Mouse (Mus musculus): ENCODE results near the gene Plcl2.
"Not testable (repeated sequence)": the region's sequence is repeated elsewhere in the genome, so short reads cannot be mapped to it uniquely, and the experiment has no call there.

The Plcl2 gene

DNA sequence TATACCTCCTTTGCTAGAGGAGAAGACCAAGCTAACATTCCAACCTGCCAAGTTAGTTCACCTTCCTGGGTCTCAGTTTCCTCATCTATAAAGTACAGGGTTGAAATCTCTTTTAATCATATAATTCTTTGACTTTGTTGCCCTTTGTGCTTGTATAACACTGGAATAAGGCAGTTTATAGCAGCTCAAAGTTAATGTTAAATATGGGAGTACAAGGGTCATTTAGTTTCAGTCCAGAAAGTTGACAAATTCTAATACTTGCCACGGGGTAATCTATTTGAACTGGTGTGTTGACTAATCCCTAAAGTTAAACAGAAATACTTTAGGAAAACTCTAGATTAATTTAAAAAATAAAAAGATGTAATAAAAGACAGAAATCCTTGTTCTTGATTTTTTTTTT is 35.7 kb downstream of the Plcl2 start:
- DNase-seq, result no peak

DNA sequence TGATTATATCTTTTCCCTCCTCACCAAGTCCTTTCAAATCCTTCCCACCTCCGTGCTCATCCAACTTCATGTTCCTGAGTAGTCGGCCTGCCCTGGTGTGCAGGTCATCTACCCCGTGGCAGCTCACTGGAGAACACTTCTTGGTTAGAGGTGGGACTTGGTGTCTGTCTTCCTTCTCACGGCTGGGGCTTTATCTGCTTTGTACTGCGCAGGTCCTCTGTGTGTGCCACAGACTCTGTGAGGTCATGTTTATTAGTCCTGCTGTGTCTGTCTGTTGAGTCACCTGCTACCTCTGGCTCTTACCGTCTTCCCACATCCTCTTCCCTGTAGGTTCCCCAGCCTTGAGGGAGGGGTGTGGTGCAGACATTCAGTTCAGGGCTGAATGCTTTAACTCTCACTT is 36.1 kb downstream of the Plcl2 start:
- no peak for DNase-seq

DNA sequence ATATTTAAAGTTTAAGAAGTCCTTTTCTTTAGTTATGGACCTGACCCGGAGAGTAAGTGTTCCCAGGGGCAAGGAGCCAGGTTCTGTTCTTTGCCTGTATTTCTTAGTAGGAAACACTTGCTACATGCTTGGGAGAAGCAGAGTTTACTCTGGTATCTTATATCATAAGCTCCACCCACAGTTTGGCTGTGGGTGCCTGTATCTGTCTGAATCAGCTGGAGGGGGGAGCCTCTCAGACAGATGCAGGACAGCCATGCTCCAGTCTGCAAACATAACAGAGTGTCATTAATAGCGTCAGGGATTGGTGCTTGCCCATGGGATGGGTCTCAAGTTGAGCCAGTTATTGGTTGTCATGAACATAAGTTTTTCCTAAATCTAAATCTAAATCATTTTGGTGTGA is 42.9 kb downstream of the Plcl2 start:
- no peak for DNase-seq

GRCm38 (mm10) chr17:50557566-50558238 is 48.5 kb downstream of the Plcl2 start:
- DNase-seq, result peak; percentile 11

- DNase-seq, result no peak
These were observed 49.0 kb downstream of the Plcl2 start for GRCm38 (mm10) chr17:50558239-50558625.

GRCm38 (mm10) chr17:50565376-50566123 is 56.3 kb downstream of the Plcl2 start:
- no peak for DNase-seq

- DNase-seq, result no peak
These were observed 59.6 kb downstream of the Plcl2 start for GRCm38 (mm10) chr17:50568846-50569245.

- DNase-seq, result not testable (repeated sequence)
These were observed 61.0 kb downstream of the Plcl2 start for GRCm38 (mm10) chr17:50570228-50570627.

GRCm38 (mm10) chr17:50570681-50571398 is 61.6 kb downstream of the Plcl2 start:
- DNase-seq, result no peak

DNA sequence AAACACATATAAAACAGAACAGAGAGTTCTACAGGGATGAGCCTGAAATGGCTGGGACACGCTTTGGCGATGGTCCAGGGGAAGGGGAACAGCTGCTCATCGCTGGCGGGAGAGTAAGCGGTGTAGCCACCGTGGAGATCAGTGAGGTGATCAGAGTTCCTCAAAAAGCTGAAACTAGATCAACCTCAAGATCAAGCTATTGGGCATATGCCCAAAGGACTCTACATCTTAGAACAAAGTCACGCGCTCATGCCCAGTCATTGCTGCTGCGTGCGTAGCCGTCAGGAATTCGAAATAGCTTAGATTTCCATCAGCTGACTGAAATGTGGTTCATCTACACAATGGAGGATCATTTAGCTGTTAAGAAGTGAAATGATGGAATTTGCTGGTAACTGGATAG is 65.0 kb downstream of the Plcl2 start:
- DNase-seq, result no peak

GRCm38 (mm10) chr17:50580416-50580815 is 71.2 kb downstream of the Plcl2 start:
- DNase-seq, result no peak

DNA sequence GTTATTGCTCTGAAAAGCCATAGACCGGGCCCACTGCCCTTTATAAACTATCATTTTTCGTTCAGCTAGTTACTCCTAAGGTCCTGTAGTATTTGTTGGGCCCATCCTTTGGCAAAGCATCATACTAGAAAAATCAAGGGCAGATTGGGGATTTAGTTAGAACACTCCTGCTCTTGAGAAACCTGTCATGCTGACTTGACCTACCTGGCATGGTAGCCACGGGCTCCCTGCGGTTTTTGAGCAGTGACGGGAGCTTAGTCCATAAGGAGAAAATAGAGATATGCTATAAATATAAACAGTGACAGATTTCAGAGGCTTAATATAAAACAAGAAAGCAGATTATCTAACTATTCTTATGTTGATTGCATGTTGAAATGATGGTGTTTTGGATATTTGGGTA is 77.6 kb downstream of the Plcl2 start:
- no peak for DNase-seq

DNA sequence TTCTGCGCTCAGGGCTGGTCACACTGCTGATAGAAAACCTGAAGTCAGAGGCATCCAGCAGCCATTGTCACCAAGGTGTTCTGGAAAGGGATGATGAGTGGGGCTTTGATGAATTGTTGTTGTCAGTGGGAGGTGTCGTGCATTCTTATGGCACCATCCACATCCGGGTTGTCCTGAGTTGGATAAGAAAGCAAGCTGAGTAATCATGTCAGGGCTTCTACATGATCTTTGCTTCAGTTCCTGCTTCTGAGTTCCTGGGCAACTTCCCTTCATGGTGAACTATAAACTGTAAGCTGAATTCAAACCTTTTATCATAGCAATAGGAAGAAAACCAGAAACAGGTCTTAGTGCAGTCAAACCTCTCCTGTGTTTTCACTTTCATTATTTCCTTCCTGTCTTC is 78.7 kb downstream of the Plcl2 start:
- DNase-seq, result no peak

DNA sequence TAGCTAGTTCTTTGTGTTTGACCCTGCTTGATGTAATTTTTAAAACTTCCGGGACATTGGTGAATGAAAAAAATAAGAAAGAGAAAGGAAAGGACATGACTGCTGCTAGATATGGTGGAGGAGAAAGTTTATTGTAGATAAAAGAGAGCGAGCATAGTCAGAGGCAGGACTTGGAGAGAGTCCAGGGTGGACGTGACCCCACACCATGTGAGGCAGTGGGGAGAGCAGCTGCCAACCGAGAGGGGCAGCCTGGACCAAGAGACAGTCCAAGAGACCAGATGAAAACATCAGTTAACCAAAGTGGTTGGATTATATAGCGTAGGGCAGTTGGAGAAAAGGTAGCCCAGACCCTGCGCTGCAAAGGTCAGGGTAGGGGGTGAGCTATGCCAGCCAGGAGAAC is 91.0 kb downstream of the Plcl2 start:
- no peak for DNase-seq

DNA sequence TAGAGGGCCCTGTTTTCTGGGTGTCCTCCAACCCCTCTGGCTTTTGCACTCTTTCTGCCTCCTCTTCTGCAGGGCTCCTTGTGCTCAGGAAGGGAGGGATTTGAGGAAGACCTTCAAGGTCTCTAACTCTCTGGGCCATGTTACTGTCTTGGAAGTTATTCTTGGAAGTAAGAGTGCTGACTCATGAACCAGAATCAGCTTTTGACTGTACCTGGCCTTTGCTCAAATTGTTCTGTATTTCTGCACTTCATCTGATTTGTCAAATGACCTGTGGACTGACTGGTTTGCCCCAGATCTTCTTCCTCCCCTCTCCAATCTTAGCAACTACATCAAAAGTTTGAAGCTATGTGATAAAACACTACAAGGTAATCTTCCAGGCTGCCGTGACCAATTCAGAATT is 91.5 kb downstream of the Plcl2 start:
- DNase-seq, result no peak

GRCm38 (mm10) chr17:50606890-50607289 is 97.7 kb downstream of the Plcl2 start:
- no peak for DNase-seq

- no peak for DNase-seq
These were observed 100.7 kb downstream of the Plcl2 start for GRCm38 (mm10) chr17:50609908-50610307.

GRCm38 (mm10) chr17:50620794-50621537 is 111.8 kb downstream of the Plcl2 start:
- DNase-seq, result no peak

DNA sequence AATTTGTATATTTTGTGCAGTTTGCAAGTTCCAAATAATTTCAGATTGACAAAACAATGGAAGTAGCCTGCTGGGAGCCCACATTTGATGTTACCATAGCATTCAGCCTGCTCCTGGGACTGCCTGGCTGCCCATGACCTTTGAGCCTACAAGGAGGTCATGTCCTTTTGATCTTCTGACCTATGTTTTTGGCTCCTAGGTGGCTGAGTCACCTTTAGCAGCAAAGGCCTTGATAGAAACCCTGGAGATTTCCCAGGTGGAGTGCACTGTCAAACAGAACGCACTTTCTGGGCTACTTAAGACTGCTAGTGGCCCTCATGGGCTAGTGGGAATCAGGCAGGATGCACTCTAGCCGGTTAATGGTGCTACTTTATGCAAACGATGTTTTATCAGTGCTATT is 112.8 kb downstream of the Plcl2 start:
- no peak for DNase-seq

DNA sequence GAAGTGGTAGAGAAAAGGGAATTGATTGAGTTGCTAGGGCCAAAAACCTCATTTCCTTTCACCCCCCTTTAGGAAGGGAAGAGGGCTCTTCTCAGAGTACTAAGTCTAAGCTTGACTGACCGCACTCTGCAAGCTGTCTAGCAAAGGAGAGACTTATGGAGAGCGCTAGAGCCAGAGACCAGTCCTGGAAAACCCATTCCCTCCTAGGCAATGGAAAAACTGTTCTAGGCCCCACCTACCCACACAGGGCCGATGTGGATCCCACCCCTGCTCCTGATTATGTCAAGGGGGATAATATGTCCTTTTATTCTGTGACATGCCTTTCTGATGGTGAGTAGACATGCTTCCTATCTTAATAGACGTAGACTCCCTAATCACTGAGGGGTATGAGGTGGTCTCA is 116.4 kb downstream of the Plcl2 start:
- DNase-seq, result no peak

DNA sequence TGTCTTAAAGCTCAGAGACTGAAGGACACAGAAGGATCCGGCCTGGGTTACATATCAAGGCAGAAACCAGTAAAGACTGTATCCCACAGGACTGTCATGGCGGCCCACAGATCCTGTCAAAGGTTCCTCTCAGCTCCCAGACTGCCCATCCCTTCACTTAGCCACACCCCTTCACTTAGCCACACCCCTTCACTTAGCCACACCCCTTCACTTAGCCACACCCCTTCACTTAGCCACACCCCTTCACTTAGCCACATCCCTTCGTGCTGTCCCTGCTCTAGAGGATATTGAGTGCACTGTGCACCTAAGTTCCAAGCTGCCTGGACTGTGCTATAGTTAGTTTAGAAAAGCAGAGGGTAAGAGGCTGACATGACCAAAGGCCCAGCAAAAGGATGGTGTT is 118.5 kb downstream of the Plcl2 start:
- no peak for DNase-seq

GRCm38 (mm10) chr17:50628716-50629115 is 119.5 kb downstream of the Plcl2 start:
- no peak for DNase-seq

DNA sequence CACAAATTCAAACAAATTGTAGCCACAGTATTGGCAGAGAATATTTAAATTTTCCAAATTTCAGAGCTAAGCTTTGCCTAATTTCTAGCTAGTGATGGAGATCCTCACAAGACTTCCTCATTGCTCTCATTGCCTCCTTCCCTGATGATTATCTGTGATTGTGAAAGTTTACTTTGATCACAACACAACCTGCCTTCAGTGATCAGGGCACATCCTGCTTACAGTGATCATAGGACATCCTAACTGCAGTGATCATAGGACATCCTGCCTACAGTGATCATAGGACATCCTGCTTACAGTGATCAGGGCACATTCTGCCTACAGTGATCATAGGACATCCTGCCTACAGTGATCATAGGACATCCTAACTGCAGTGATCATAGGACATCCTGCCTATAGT is 121.8 kb downstream of the Plcl2 start:
- DNase-seq, result not testable (repeated sequence)

All from lung, postnatal 14 days (tissue).